Mouse (Mus musculus): Measurements from ENCODE around the gene P2rx3.

P2rx3 gene

GRCm38 (mm10) chr2:85038336-85038735 lies 1.1 kb upstream of the P2rx3 start:
- DNase-seq, result no peak

GRCm38 (mm10) chr2:85036507-85037046 lies 685 bp downstream of the P2rx3 start:
- peak; percentile 26 for DNase-seq

- DNase-seq, result no peak
These were observed 3.1 kb downstream of the P2rx3 start for GRCm38 (mm10) chr2:85034169-85034568.

- no peak for DNase-seq
These were observed 4.1 kb downstream of the P2rx3 start for GRCm38 (mm10) chr2:85033121-85033520.

GRCm38 (mm10) chr2:85030989-85031388 lies 6.3 kb downstream of the P2rx3 start:
- no peak for DNase-seq

- no peak for DNase-seq
These were observed 7.4 kb downstream of the P2rx3 start for GRCm38 (mm10) chr2:85029897-85030296.

GRCm38 (mm10) chr2:85027281-85027680 lies 10.0 kb downstream of the P2rx3 start:
- no peak for DNase-seq

- DNase-seq, result no peak
These were observed 11.1 kb downstream of the P2rx3 start for GRCm38 (mm10) chr2:85026178-85026577.

- DNase-seq, result peak; percentile 59
These were observed 15.2 kb downstream of the P2rx3 start for GRCm38 (mm10) chr2:85022043-85022442.

- DNase-seq, result no peak
These were observed 22.7 kb downstream of the P2rx3 start for GRCm38 (mm10) chr2:85014588-85014982.

GRCm38 (mm10) chr2:85013826-85014587 lies 23.3 kb downstream of the P2rx3 start:
- no peak for DNase-seq

GRCm38 (mm10) chr2:85012679-85013078 lies 24.6 kb downstream of the P2rx3 start:
- DNase-seq, result no peak

GRCm38 (mm10) chr2:85011906-85012604 lies 25.2 kb downstream of the P2rx3 start:
- peak; percentile 34 for DNase-seq

GRCm38 (mm10) chr2:85009212-85009611 lies 28.1 kb downstream of the P2rx3 start:
- no peak for DNase-seq

GRCm38 (mm10) chr2:85007729-85008128 lies 29.5 kb downstream of the P2rx3 start:
- peak; percentile 44 for DNase-seq

GRCm38 (mm10) chr2:85006600-85006999 lies 30.7 kb downstream of the P2rx3 start:
- DNase-seq, result no peak

- no peak for DNase-seq
These were observed 32.9 kb downstream of the P2rx3 start for GRCm38 (mm10) chr2:85004341-85004740.

GRCm38 (mm10) chr2:85002575-85002974 lies 34.7 kb downstream of the P2rx3 start:
- DNase-seq, result no peak

- DNase-seq, result no peak
These were observed 35.8 kb downstream of the P2rx3 start for GRCm38 (mm10) chr2:85001497-85001896.

GRCm38 (mm10) chr2:84999486-85000181 lies 37.6 kb downstream of the P2rx3 start:
- no peak for DNase-seq

GRCm38 (mm10) chr2:84996376-84996775 lies 40.9 kb downstream of the P2rx3 start:
- no peak for DNase-seq

GRCm38 (mm10) chr2:84987930-84988329 lies 49.3 kb downstream of the P2rx3 start, which contains the start of gene Prg3:
TSS of gene Prg3 (plus strand) at chr2:84988215.
- no peak for DNase-seq

GRCm38 (mm10) chr2:84980188-84980587 lies 57.1 kb downstream of the P2rx3 start, which contains the start of gene Prg2:
TSS of gene Prg2 (plus strand) at chr2:84980461.
- DNase-seq, result no peak

Measured in embryo, embryonic 11 days (tissue).